Mouse (Mus musculus) bone marrow macrophage, adult 2 months (primary cell): ENCODE results near the gene 4930568D16Rik.

ENCODE experiments used
- CTCF ChIP-seq: IDR thresholded peaks from 2 replicates; pipeline ENCODE4 v1.5.1; 2012; ENCODE audit warnings: low read depth, mild to moderate bottlenecking, low read length, moderate library complexity
- POLR2A ChIP-seq: IDR thresholded peaks from 2 replicates; pipeline ENCODE4 v1.6.1; 2012; ENCODE audit warnings: mild to moderate bottlenecking, low read depth, low read length, borderline replicate concordance

GRCm38 (mm10) chr2:35385441-35385871 lies 17.9 kb upstream of the 4930568D16Rik start:
- TF ChIP-seq POLR2A: no peak
- TF ChIP-seq CTCF: no peak
